Mouse (Mus musculus): ENCODE data around the gene Lars2.
A peak's percentile ranks its signal among the peaks of the same experiment; 100 is the strongest.
"Not testable (repeated sequence)": the region's sequence is repeated elsewhere in the genome, so short reads cannot be mapped to it uniquely, and the experiment has no call there.

Lars2 gene

GRCm38 (mm10) chr9:123366708-123367385 is at the start of gene Lars2:
TSS of gene Lars2 (plus strand) at chr9:123366927.
- DNase-seq: peak; percentile 95 to 96

GRCm38 (mm10) chr9:123326106-123326505 is 40.6 kb upstream of the Lars2 start:
- DNase-seq: no peak

DNA sequence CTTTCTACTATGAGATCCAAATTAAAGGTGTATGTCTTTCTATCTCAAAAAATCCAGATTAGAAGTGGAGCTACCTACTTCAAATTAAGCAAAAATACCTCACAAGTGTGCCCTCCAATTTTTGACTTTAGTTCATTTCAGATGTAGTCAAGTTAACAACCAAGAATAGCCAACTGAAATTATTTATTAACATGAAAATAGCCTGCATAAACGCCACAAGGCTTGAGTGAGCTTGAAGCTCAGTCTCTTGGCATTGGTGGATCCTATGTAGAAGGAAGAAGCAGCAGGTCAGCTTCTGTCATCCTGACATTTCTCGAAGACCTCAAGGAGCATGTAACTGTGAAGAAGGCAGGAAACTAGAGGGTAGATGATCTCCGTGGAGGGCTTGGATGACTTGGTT is 38.4 kb upstream of the Lars2 start:
- DNase-seq: no peak

GRCm38 (mm10) chr9:123329831-123330230 is 36.9 kb upstream of the Lars2 start:
- DNase-seq: no peak

DNA sequence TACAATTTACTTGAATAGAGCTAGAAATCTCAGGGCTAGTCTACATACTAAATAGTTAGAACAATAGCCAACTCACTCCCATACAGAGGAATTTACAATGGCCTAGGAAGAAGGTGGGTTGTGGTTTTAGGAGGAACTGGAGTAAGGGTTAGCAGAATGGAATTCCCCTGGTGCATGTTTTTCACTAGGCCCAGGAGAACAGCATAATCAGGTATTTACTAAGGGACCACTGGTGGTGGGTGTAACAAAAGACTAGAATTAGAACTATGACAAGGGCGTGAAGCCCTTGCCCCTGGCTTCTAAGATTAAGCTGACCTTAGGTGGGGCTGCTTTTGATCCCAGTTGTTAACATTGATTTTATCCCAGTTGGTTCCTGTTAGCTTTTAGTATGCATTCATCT is 36.5 kb upstream of the Lars2 start:
- not testable (repeated sequence) for DNase-seq

GRCm38 (mm10) chr9:123333479-123333878 is 33.2 kb upstream of the Lars2 start:
- DNase-seq: no peak

- DNase-seq: no peak
These were observed 31.6 kb upstream of the Lars2 start for GRCm38 (mm10) chr9:123335044-123335670.

- peak in 1 of 2 experiments; percentile 6 for DNase-seq
These were observed 27.0 kb upstream of the Lars2 start for GRCm38 (mm10) chr9:123339651-123340144.

DNA sequence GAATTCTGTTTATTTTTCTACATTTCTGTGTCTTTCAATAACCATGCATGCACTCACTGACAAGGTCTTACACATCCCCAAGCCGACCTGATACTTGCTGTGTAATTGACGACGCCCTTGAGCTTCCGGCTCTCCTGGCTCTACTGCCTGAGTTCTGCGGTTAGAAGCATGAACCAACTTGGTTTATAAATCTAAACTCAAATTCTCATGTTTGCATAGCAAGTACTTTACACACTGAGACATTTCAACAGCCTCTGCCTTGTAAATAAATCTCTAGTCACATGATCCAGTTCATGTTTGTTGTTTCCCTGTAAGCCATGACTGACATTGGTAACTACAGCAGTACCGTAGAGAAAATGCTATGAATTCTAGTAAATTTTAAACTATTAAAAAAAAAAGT is 25.5 kb upstream of the Lars2 start:
- DNase-seq: no peak

DNA sequence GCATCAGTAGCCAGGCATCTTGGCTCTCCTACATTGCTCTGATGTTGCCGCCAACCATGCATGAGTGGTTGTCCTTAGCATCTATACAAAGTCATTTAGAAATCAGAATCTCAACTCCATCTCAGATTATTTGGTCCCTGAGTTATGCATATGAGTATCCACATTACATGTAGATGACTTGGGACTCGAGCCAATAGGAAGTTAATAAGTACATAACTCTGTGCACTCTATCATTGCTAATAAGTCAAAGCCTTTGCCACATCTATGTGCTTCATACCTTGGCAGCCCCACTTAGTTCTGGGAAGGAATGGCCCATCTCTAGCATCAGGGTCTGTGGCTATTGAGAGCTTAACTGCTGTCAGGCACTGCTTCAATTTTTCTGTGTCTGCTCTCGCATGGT is 23.7 kb upstream of the Lars2 start:
- DNase-seq: no peak

DNA sequence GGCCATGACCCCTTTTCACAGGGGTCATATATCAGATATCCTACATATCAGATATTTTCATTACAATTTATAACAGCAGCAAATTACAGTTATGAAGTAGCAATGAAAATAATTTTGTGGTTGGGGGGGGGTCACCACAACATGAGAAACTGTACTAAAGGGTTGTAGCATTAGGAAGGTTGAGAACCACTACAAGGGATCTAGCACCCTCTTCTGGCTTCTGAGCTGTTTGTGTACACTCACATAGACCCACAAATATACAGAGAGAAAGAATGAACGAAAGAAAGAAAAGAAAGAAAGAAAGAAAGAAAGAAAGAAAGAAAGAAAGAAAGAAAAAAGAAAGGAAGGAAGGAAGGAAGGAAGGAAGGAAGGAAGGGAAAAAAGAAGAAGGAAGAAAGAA is 17.4 kb upstream of the Lars2 start:
- not testable (repeated sequence) for DNase-seq

- no peak for DNase-seq
These were observed 6.7 kb upstream of the Lars2 start for GRCm38 (mm10) chr9:123359981-123360380.

DNA sequence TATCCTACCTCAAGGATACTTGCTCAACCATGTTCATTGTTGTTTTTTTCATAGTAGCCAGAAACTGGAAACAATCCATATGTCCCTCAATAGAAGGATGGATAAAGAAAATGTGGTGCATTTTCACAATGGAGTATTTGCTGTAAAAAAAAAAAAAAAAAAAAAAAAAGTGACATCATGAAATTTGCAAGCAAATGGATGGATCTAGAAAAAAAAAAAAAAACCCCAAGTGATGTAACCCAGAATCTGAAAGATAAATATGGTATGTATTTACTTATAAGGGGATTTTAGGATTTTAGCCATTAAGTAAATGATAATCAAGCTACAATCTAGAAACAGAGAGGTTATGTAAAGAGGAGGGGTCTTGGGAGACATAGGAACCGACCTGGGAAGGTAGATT is 1.4 kb upstream of the Lars2 start:
- no peak for DNase-seq

GRCm38 (mm10) chr9:123365942-123366707 is 602 bp upstream of the Lars2 start:
- no peak for DNase-seq

GRCm38 (mm10) chr9:123367636-123368035 is 909 bp downstream of the Lars2 start:
- DNase-seq: no peak

DNA sequence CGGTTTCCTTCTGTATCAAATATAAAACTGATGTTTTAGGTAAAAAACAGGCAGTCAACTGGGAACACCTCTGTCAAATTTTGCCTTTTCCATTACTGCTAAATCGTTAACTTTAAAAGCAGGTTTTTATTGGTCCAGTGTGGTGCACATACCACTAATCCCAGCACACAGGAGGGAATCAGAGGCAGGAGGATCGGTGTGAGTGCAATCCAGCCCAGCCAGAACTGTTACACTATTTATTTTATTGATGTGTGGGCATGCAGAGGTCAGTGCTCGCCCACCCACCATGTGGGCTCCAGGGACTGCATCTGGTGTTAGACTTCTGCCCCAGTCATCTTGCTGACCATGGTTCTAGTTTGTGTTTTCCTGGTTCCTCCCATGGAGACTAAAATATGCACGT is 15.7 kb downstream of the Lars2 start:
- DNase-seq: no peak

DNA sequence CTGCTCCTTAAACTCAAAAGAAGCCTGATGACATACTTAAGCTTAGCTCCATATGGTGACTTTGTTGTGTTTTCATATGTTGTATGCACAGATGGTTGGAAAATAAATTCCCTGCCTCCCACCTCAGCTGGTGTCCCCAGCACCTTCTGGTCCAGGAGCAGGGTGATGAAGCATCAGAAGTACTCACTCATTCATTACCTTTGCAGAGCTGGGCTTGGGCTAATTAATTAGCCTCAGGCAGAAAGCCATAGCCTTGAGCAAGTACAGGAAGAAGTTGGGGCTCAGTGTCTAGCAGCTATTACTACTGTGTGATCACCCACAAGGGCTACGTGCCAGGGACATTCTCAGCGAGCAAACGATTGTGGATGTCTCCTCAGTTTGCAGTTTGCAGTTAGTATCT is 18.0 kb downstream of the Lars2 start:
- DNase-seq: no peak

GRCm38 (mm10) chr9:123385352-123386198 is 18.8 kb downstream of the Lars2 start:
- DNase-seq: no peak

- DNase-seq: no peak
These were observed 19.6 kb downstream of the Lars2 start for GRCm38 (mm10) chr9:123386347-123386746.

DNA sequence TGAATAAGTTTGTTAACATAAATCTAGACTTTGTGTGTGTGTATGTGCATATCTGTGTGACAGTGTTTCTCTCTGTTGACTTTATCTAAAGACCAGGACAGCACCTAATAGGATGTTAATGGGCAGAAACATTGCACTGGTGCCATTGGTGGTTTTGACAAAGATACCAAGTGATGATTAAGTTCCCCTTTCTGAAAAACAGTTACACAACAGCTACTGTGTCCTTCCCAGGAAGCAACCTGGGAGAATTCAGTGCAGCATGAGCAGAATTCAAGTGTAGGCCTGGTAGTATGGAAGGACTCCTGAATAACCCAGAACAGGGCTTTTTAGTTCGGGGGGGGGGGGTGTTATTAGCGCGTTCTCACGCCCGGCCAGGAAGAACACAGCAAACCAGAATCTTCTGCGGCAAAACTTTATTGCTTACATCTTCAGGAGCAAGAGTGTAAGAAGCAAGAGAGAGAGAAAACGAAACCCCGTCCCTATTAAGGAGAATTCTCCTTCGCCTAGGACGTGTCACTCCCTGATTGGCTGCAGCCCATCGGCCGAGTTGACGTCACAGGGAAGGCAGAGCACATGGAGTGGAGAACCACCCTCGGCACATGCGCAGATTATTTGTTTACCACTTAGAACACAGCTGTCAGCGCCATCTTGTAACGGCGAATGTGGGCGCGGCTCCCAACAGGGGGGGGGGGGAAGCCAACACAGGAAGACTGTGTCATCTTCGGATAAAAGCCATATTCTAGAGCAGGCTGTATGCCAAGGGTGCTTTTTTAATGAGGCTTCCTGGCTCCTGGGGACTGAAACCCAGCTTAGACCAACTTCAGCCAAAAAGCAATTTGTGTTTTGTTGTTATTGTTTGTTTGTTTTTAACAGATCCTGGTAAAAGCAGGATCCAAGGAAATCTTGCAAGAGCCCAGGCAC is 21.6 kb downstream of the Lars2 start:
- DNase-seq: not testable (repeated sequence)

GRCm38 (mm10) chr9:123391140-123391849 is 24.6 kb downstream of the Lars2 start:
- peak in 1 of 2 experiments; percentile 7 for DNase-seq
